Mouse (Mus musculus) cortical plate, adult 2 months (tissue): Measurements from ENCODE around the gene Harbi1.

Experiments used
- CTCF ChIP-seq: fragments of 200-500 bp; IDR thresholded peaks from 2 replicates; pipeline ENCODE4 v1.5.1; 2011; ENCODE audit warnings: mild to moderate bottlenecking, control low read depth, low read length; ENCODE audit not compliant: insufficient read depth; ENCODE audit errors: extremely low read depth
- POLR2A ChIP-seq: fragments of 200-500 bp; IDR thresholded peaks from 2 replicates; pipeline ENCODE4 v1.6.1; 2011; ENCODE audit warnings: mild to moderate bottlenecking, low read length, control low read depth; ENCODE audit not compliant: insufficient read depth; ENCODE audit errors: extremely low read depth

DNA sequence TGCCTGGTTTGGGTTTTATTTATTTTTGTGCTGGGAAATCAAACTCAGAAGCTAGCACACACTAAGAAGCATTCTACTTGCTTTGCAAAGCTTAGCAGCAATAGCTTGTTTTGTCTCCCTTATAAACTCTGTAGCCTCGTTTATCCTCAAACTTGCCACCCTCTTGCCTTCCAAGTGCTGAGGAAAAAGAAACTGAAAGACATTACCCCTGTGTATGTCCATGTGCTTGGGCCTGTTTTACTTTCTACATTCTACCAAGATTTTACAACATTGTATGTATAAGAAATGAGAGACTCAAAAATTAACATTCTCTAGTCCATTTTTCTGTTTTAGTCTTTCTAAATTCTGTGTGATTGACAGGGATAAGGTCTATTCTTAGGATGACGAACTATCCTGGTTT, 14.1 kb downstream of the Harbi1 start:
- TF ChIP-seq CTCF (no peak), POLR2A (no peak)
